Mouse (Mus musculus) heart, postnatal 10 days (tissue): ENCODE results near the gene Taf12. TPM values are rescaled to one million over a fixed set of nuclear protein-coding genes. Genes with fewer than 3 reads are reported as not detected.
A peak's percentile ranks its signal among the peaks of the same experiment; 100 is the strongest.

ENCODE experiments used
- DNase-seq, 2 experiments: peaks; one replicate each; pipeline ENCODE4 v3.0.0; 2021
- intact Hi-C: fragments of 180-260 bp; cut with DNase I; formaldehyde crosslinking; loops from one replicate; pipeline ENCODE4 v1.15.1; 2025
- total RNA-seq, 2 experiments: library from RNA; stranded (reverse); gene quantifications; 2 replicates each; pipeline ENCODE4 v1.2.3; 2021

Taf12 gene
- total RNA-seq = 10 to 100 TPM; 21.8 to 28.0 TPM

DNA sequence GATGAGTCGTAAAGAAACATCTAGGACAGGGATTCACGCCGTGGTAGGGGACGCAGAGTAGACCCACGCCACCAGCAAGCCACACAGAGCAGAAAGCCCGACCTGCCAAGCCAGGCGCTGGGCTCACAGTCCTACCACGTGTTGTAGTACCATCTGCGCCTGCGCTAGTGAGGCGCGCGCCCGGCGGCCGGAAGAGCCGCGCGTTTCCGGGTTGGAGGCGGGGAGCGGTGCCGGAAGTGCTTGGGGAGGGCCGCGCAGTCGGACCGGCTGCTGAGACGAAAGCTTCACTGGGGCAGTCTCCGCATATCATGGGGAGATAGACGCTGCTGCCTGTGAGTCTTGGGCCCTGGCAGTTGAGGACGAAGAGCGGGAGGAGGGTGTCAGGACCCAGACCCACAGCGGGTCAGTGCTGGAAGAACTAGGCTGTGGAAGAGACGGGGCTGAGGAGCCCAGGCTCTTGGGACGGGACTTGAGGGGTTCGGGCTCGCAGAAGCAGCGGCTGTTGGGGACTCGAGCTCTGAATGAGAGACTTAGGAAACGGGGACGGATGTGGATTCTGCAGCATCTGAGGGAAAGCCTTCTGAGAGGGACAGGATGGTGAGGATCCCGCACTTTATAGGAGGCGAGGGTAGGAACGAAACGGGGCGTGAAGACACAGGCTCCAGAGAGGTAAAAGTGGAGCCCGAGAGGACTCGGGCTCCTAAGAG lies at the start of gene Taf12:
TSS of gene Taf12 (plus strand) at position 220 of the 707 bp plus-strand sequence.
- peak; percentile 95 for DNase-seq
- intact Hi-C loops = loop anchor here (2.0 to 5.0 kb wide), 4 partner anchors 34 to 238 kb away; partner anchors contain the start of genes Phactr4 and Sesn2

- no peak for DNase-seq
- intact Hi-C loops = no loop called here
Observed at GRCm38 (mm10) chr4:132230422-132230821, 43.8 kb upstream of the Taf12 start.

- intact Hi-C loops = no loop called here
- no peak for DNase-seq
Observed at GRCm38 (mm10) chr4:132234710-132235109, 39.5 kb upstream of the Taf12 start.

DNA sequence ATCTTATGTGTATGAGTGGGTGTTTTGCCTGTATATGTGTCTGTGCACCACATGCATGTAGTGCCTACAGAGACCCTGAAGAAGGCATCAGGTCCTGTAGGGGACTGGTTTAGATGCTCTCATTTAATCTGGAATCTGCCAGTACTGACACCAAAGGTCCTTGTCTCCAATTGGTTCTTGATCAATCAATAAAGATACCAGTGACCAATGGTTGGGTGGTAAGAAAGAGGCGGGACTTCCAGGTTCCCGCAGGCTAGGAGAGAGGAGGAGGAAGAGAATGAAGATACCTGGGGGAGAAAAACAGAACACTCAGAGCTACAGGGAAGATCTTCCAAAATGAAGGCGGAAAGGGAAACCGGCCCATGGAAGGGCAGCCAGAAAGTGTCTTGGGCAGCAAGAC lies 35.8 kb upstream of the Taf12 start:
- DNase-seq = no peak
- intact Hi-C loops = no loop called here

GRCm38 (mm10) chr4:132240367-132240766 lies 33.8 kb upstream of the Taf12 start:
- no peak for DNase-seq
- intact Hi-C loops = no loop called here

GRCm38 (mm10) chr4:132241208-132241607 lies 33.0 kb upstream of the Taf12 start:
- DNase-seq = no peak
- intact Hi-C loops = no loop called here

GRCm38 (mm10) chr4:132245643-132246042 lies 28.5 kb upstream of the Taf12 start:
- DNase-seq = no peak
- intact Hi-C loops = no loop called here

GRCm38 (mm10) chr4:132247451-132247997 lies 26.7 kb upstream of the Taf12 start:
- peak in 1 of 2 experiments; percentile 17 for DNase-seq
- intact Hi-C loops = no loop called here

- DNase-seq = no peak
- intact Hi-C loops = no loop called here
Observed at GRCm38 (mm10) chr4:132251596-132251995, 22.6 kb upstream of the Taf12 start.

DNA sequence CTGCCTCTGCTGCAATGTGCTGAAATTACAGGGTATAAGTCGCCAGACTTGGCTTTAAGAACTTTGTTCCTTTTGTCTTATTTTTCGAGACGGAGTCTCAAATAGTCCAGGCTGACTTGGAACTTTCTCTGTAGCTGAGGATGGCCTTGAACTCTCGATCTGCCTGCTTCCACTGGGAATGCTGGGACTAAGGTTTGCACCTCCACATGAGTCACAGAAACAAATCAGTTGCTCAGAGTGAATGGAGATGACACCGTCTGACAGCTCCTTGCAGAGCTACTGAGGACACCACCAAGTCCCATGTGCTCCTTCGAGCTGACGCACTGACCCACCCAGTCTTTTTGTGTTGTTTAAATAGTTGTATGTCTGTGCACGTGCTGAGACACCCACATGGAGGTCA lies 21.0 kb upstream of the Taf12 start:
- DNase-seq = no peak
- intact Hi-C loops = no loop called here

DNA sequence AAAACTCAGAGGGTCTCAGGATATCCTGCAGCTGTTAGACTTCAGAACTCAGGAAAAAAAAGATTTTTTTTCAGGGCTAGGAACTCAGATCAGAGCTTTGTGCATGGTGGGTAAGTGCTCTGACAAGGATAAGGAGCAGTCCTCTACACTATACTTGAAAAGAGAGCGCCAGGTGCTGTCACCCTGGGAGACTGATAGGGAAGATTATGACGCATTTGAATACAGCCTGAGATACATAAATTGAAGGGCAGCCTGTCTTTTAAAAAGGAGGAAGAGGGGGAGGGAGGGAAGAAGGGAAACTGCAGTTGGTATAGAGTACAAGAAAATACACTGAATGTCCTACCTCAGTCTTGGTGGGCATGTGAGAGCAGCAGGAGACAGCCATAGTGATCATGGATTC lies 20.6 kb upstream of the Taf12 start:
- intact Hi-C loops = no loop called here

GRCm38 (mm10) chr4:132254986-132255385 lies 19.2 kb upstream of the Taf12 start:
- no peak for DNase-seq
- intact Hi-C loops = no loop called here

More for the DNA sequence above, 20.6 kb upstream of the Taf12 start:
- no peak for DNase-seq

DNA sequence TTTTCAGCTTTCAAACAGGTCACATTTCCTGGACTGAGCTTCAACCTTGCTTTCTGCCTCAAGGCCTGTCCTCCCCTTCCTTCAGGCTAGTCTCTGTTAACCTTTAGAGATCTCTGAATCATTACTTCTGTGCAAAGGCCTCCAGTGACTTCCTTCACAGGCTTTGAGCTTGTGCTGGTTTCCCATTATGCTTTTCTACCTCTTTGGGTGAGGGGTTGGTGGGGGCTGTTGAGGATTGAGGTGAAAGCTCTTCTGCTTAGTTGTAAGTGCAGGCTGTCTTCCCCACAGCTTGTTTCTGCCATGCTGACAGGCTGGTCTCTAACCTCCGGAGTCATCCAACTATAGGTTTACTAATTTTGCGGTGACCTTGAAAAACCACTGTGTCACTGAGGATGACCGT lies 17.8 kb upstream of the Taf12 start:
- intact Hi-C loops = no loop called here
- no peak for DNase-seq

DNA sequence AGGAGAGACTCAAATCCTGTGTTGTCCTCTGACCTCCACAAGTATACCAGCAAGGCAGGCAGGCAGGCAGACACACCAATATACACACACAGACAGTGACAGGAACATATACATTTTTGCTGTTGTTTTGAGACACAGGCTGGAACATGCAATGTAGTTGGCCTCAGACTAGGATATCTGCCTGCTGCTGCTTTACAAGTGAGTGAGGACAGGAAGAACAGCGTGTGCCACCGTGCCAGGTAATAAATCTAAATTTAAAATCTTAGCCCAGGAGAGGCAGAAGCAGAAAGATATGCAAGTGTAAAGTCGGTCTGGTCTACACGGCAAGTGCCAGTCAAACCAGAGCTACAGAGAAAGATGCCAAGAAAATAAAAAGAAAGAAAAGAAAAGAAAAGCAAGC lies 14.9 kb upstream of the Taf12 start:
- peak; percentile 30 to 42 for DNase-seq

DNA sequence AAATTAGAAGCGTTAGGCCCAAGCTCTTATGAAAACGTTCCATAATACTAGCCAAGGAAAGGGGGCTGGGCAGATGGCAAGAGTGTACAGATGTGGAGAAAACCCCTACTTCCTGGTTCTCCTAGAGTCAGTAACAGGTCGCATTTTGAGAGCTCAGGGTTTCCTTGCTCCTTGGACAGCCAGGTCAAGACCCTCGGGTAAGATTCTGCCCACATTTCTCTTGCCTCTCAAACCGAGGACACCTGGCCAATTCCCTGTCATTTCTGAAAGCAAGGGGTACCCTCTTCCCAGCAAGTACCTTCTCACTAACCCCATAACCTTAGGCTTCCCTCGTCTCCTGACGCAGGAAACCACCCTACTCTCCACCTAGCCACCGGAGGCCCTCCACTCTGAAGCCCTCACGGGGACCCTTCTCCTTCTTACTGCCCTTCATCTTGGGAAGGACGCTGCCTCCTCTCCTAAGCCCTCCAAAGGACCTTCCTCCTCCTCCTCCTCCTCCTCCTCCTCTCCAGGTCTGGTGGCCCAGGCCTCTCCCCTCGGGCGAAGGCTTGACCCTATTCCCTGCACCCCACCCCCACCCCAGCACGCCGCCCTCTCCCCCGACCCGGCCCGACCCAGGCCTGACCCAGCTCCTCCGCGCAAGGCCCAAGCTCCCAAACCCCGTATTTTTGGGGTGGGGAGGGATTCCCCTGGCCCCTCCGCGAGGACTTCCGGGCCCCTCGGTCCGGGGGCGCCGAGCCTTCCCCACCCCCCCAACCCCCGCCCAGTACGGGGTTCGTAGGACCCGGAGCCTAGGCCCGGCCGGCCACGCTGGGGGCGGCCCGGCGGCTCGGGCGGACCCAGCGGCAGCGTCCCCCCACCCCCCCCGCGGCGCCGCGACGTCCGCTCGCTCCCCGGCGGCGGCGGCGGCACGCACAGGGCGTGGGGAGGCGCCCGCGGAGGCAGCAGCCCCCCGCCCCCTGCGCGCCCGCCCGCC lies 13.5 kb upstream of the Taf12 start:
- peak; percentile 63 to 65 for DNase-seq
- intact Hi-C loops = no loop called here

More for the DNA sequence above, 14.9 kb upstream of the Taf12 start:
- intact Hi-C loops = loop anchor here (2.0 kb wide), 1 partner anchor 46 kb away; the partner anchor contains the start of gene Ythdf2

DNA sequence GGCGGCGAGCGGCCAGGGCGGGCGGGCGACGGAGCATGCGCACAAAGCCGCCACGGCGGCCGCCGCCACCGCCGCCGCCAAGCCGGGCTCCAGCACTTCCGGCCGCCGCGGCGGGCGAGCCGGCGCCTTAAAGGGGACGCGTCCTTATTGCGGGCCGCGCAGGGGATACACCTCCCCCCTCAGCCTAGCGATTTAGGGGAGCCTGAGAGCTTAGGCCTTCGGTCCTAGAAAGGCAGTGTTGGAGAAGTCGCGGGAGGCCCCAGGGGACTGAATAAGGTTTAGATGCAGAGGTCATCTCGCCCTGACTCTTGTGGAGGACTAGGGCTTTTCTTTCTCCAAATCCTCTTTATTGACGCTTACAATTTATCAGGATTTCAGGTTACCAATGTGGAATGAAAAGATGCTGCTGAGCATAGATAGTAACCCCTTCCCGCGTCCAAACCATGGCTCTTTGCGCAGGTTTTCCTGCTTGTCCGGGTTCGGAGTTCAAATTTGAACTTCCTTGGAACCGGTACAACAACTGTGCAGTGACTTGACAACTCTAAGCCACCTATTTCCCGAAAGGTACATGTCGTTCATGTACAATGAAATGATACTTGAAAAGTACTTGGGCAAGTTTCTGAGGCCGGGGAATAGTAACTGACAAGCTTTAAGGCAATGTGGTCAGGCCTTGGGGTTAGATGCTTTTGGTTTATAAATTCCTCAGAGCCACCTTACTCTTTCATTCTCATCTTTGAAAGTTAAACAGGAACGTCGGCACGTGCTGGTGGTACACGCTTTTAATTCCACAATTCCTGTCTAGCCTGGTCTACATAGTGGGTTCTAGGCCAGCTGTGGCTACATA lies 12.4 kb upstream of the Taf12 start, which contains the start of gene Gmeb1:
TSS of gene Gmeb1 (minus strand) at position 89 of the 844 bp plus-strand sequence.
- DNase-seq = peak; percentile 81 to 83
- intact Hi-C loops = no loop called here

- DNase-seq = no peak
- intact Hi-C loops = no loop called here
Observed at GRCm38 (mm10) chr4:132262358-132262616, 11.9 kb upstream of the Taf12 start.

- DNase-seq = no peak
- intact Hi-C loops = no loop called here
Observed at GRCm38 (mm10) chr4:132263313-132263712, 10.9 kb upstream of the Taf12 start.

- DNase-seq = no peak
- intact Hi-C loops = no loop called here
Observed at GRCm38 (mm10) chr4:132266835-132267349, 7.3 kb upstream of the Taf12 start.
